Mouse (Mus musculus) lung, postnatal 0 days (tissue): ENCODE results near the gene Castor1.

Experiments
- CTCF ChIP-seq: IDR thresholded peaks from 2 replicates; pipeline ENCODE4 v1.5.1; 2016; ENCODE audit warnings: antibody characterized with exemption, mild to moderate bottlenecking
- EP300 ChIP-seq: IDR thresholded peaks from 2 replicates; pipeline ENCODE4 v1.6.1; 2016; ENCODE audit warnings: antibody characterized with exemption, mild to moderate bottlenecking, control low read depth

DNA sequence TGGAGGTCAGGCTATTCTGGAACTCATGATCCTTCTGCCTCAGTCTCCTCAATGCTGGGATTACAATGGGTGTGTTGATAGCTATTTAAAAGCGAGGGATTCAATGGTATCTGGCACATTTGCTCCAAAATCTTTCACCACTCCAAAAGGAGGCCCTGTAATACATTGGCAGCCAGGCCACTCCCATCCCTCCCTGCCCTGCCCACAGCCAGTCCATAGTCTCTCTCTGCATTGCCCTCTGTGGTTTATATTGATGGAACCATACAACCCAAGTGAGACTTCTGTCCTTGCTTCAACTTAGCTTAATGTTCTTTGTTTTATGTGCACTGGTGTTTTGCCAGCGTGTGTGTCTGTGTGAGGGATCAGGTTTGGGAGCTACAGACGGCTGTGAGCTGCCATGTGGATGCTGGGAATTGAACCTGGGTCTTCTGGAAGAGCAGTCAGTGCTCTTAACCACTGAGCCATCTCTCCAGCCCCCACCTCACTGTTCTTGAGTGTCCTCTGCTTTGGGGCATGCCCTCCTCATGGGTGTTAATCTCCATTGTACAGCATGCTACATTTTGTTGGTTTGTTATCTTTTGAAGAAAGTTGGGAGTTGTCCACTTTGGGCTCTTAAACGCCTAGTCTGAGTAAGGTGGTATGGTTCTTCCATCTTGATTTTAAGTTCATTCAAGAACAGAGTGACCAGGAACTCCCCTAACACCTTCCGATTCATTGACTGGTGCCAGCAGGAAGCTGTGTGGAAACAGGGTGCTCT is 8.7 kb downstream of the Castor1 start:
- no peak for TF ChIP-seq EP300
- TF ChIP-seq CTCF, result no peak
